Mouse (Mus musculus): ENCODE results near the gene Lrrc15. TPM values are rescaled to one million over a fixed set of nuclear protein-coding genes. Genes with fewer than 3 reads are reported as not detected.
A peak's percentile ranks its signal among the peaks of the same experiment; 100 is the strongest.

Lrrc15 gene
- total RNA-seq, 2 experiments from 2014 or later = 0.14 to 0.47 TPM

- DNase-seq (ENCODE audit: low spot score) = no peak
Measured at GRCm38 (mm10) chr16:30278406-30278805, 4.7 kb downstream of the Lrrc15 start.

GRCm38 (mm10) chr16:30275558-30276340, 7.3 kb downstream of the Lrrc15 start:
- no peak for DNase-seq (ENCODE audit: low spot score)

GRCm38 (mm10) chr16:30273065-30273464, 10.0 kb downstream of the Lrrc15 start:
- no peak for DNase-seq (ENCODE audit: low spot score)

GRCm38 (mm10) chr16:30271941-30272595, 11.0 kb downstream of the Lrrc15 start:
- DNase-seq (ENCODE audit: low spot score) = no peak

GRCm38 (mm10) chr16:30271223-30271761, 11.8 kb downstream of the Lrrc15 start:
- no peak for DNase-seq (ENCODE audit: low spot score)

- DNase-seq (ENCODE audit: low spot score) = no peak
Measured at GRCm38 (mm10) chr16:30267359-30267758, 15.7 kb downstream of the Lrrc15 start, which contains the start of gene Cpn2. TSS of gene Cpn2 (minus strand) at chr16:30267499.

- no peak for DNase-seq (ENCODE audit: low spot score)
Measured at GRCm38 (mm10) chr16:30266561-30266960, 16.5 kb downstream of the Lrrc15 start.

- DNase-seq (ENCODE audit: low spot score) = no peak
Measured at GRCm38 (mm10) chr16:30265611-30266010, 17.4 kb downstream of the Lrrc15 start.

GRCm38 (mm10) chr16:30263156-30263555, 19.9 kb downstream of the Lrrc15 start:
- no peak for DNase-seq (ENCODE audit: low spot score)

GRCm38 (mm10) chr16:30262664-30263063, 20.4 kb downstream of the Lrrc15 start:
- DNase-seq (ENCODE audit: low spot score) = peak; percentile 64

- DNase-seq (ENCODE audit: low spot score) = no peak
Measured at GRCm38 (mm10) chr16:30262157-30262556, 20.9 kb downstream of the Lrrc15 start.

- no peak for DNase-seq (ENCODE audit: low spot score)
Measured at GRCm38 (mm10) chr16:30261341-30261740, 21.7 kb downstream of the Lrrc15 start.

- DNase-seq (ENCODE audit: low spot score) = no peak
Measured at GRCm38 (mm10) chr16:30260012-30260635, 22.9 kb downstream of the Lrrc15 start.

- DNase-seq (ENCODE audit: low spot score) = no peak
Measured at GRCm38 (mm10) chr16:30259444-30259843, 23.6 kb downstream of the Lrrc15 start.

GRCm38 (mm10) chr16:30258441-30258840, 24.6 kb downstream of the Lrrc15 start:
- DNase-seq (ENCODE audit: low spot score) = no peak

GRCm38 (mm10) chr16:30257718-30258117, 25.3 kb downstream of the Lrrc15 start:
- DNase-seq (ENCODE audit: low spot score) = no peak

- no peak for DNase-seq (ENCODE audit: low spot score)
Measured at GRCm38 (mm10) chr16:30255061-30255460, 28.0 kb downstream of the Lrrc15 start.

- no peak for DNase-seq (ENCODE audit: low spot score)
Measured at GRCm38 (mm10) chr16:30253900-30254299, 29.2 kb downstream of the Lrrc15 start.

- no peak for DNase-seq (ENCODE audit: low spot score)
Measured at GRCm38 (mm10) chr16:30253374-30253773, 29.7 kb downstream of the Lrrc15 start.

- DNase-seq (ENCODE audit: low spot score) = peak; percentile 82
Measured at GRCm38 (mm10) chr16:30252003-30252418, 31.0 kb downstream of the Lrrc15 start.

- no peak for DNase-seq (ENCODE audit: low spot score)
Measured at GRCm38 (mm10) chr16:30244037-30244700, 38.9 kb downstream of the Lrrc15 start.

All from gastrocnemius, adult 18-20 months (tissue).